Mouse (Mus musculus) lung, adult 2 months (tissue): ENCODE results near the gene Palld.

ENCODE experiments used
- CTCF ChIP-seq: fragments of 200-500 bp; IDR thresholded peaks from 2 replicates; pipeline ENCODE4 v1.5.1; 2011; ENCODE audit warnings: mild to moderate bottlenecking, low read length, control low read depth; ENCODE audit not compliant: insufficient read depth
- POLR2A ChIP-seq: fragments of 200-500 bp; IDR thresholded peaks from 2 replicates; pipeline ENCODE4 v1.6.1; 2011; ENCODE audit warnings: low read depth, mild to moderate bottlenecking, control low read depth, low read length, borderline replicate concordance; ENCODE audit errors: extremely low read depth

DNA sequence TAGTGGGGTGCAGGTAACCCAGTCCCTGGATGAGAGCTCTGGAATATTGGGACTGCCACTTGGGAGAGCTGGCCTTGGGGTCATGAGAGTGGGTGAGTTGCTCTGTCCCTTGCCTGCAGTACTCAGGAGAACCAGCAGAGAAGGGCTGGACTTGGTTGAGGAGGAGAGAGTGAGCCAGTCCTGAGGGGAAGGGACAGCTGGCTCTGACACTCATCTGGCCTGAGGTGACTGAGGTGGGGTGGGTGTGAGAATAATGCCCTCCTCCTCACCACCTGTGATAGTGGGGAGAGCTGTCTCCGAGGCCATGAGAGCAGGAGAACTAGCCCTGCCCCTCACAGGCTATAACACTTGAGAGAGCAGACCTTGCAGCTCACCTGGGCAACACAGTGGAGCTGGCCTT, 5.1 kb downstream of the Palld start:
- TF ChIP-seq CTCF (no peak), POLR2A (no peak)
